Mouse (Mus musculus): Measurements from ENCODE around the gene Sik3.
"Not testable (repeated sequence)": the region's sequence is repeated elsewhere in the genome, so short reads cannot be mapped to it uniquely, and the experiment has no call there.

Gene Sik3

GRCm38 (mm10) chr9:46106105-46106504 lies 93.5 kb downstream of the Sik3 start:
- DNase-seq (ENCODE audit: low read depth, low spot score), result no peak

GRCm38 (mm10) chr9:46110648-46111047 lies 98.0 kb downstream of the Sik3 start:
- peak; percentile 35 for DNase-seq (ENCODE audit: low read depth, low spot score)

- no peak for DNase-seq (ENCODE audit: low read depth, low spot score)
These were observed 98.7 kb downstream of the Sik3 start for GRCm38 (mm10) chr9:46111334-46111733.

GRCm38 (mm10) chr9:46112246-46112645 lies 99.6 kb downstream of the Sik3 start:
- peak; percentile 47 for DNase-seq (ENCODE audit: low read depth, low spot score)

- no peak for DNase-seq (ENCODE audit: low read depth, low spot score)
These were observed 106.3 kb downstream of the Sik3 start for GRCm38 (mm10) chr9:46118844-46119385.

GRCm38 (mm10) chr9:46119943-46120441 lies 107.4 kb downstream of the Sik3 start:
- DNase-seq (ENCODE audit: low read depth, low spot score), result peak; percentile 86

- DNase-seq (ENCODE audit: low read depth, low spot score), result no peak
These were observed 108.0 kb downstream of the Sik3 start for GRCm38 (mm10) chr9:46120468-46121253.

- DNase-seq (ENCODE audit: low read depth, low spot score), result no peak
These were observed 108.9 kb downstream of the Sik3 start for GRCm38 (mm10) chr9:46121486-46121885.

GRCm38 (mm10) chr9:46122731-46123130 lies 110.1 kb downstream of the Sik3 start:
- DNase-seq (ENCODE audit: low read depth, low spot score), result no peak

GRCm38 (mm10) chr9:46126295-46126694 lies 113.7 kb downstream of the Sik3 start:
- DNase-seq (ENCODE audit: low read depth, low spot score), result no peak

GRCm38 (mm10) chr9:46127326-46127725 lies 114.7 kb downstream of the Sik3 start:
- peak; percentile 33 for DNase-seq (ENCODE audit: low read depth, low spot score)

- no peak for DNase-seq (ENCODE audit: low read depth, low spot score)
These were observed 116.6 kb downstream of the Sik3 start for GRCm38 (mm10) chr9:46129241-46129640.

GRCm38 (mm10) chr9:46132821-46133220 lies 120.2 kb downstream of the Sik3 start:
- not testable (repeated sequence) for DNase-seq (ENCODE audit: low read depth, low spot score)

- DNase-seq (ENCODE audit: low read depth, low spot score), result no peak
These were observed 126.2 kb downstream of the Sik3 start for GRCm38 (mm10) chr9:46138831-46139230.

GRCm38 (mm10) chr9:46140811-46141210 lies 128.2 kb downstream of the Sik3 start:
- no peak for DNase-seq (ENCODE audit: low read depth, low spot score)

- DNase-seq (ENCODE audit: low read depth, low spot score), result no peak
These were observed 129.4 kb downstream of the Sik3 start for GRCm38 (mm10) chr9:46142031-46142430.

- no peak for DNase-seq (ENCODE audit: low read depth, low spot score)
These were observed 129.9 kb downstream of the Sik3 start for GRCm38 (mm10) chr9:46142492-46142891.

- DNase-seq (ENCODE audit: low read depth, low spot score), result no peak
These were observed 132.4 kb downstream of the Sik3 start for GRCm38 (mm10) chr9:46144976-46145375.

- no peak for DNase-seq (ENCODE audit: low read depth, low spot score)
These were observed 133.8 kb downstream of the Sik3 start for GRCm38 (mm10) chr9:46146437-46146836.

- DNase-seq (ENCODE audit: low read depth, low spot score), result no peak
These were observed 136.1 kb downstream of the Sik3 start for GRCm38 (mm10) chr9:46148723-46149122.

GRCm38 (mm10) chr9:46149392-46149791 lies 136.8 kb downstream of the Sik3 start:
- no peak for DNase-seq (ENCODE audit: low read depth, low spot score)

- no peak for DNase-seq (ENCODE audit: low read depth, low spot score)
These were observed 137.5 kb downstream of the Sik3 start for GRCm38 (mm10) chr9:46150116-46150515.

Measured in mesoderm, embryonic 11.5 days (tissue).